Mouse (Mus musculus): ENCODE measurements around the gene Syne1.

DNA sequence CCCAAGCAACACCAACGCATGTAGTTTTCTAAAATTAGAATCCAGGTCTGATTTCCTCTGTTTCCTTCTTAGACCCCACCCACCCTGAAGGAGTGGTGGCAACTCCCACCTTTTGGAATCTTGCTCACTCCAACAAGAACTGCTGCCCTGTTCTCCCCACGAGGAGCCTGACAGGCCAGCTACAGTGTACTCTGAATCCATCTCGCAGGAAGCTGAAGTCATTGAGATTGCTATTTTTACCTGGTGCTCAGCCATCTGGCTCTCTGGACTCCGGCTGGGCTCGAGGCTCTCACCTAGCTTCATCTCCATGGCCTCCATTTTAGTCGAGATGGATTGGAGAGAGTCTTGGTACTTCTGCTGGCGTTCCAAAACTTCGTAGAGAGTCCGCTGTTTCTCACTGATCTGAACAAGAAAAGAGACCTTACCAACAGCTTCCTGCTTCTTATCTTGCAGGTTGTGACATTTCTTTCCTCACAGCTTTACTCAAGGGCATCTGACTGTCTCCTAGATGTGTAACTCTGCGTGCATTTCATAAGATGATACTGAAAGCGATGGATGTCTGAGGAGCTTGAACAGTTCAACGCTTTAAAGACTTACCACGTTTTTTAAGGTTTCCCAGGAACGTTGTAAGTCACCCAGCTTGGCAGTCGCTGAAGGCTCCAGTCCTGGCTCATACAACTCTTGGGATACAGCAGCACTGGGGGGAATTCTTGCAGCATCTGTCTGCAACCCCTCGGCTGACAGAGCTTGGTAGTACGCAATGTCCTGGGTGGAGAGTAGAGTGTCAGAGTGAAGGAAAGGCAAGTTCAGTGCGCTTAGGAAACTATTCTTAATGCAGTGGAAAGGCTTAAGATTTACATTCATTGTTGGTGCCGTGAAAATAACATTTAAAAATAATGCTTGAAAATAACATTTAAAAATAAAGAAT lies 365.9 kb downstream of the Syne1 start:
- TF ChIP-seq POLR2A (IDR thresholded peaks at IDR 0.05; ENCODE audit: extremely low read depth, insufficient read depth, low read length) (no peak), CTCF (IDR thresholded peaks at IDR 0.05; ENCODE audit: low read depth, low read length) (no peak)

Data from liver, adult 2 months (tissue).